Mouse (Mus musculus) midbrain, embryonic 12.5 days (tissue): ENCODE data around the gene Cacnb4. TPM values are rescaled to one million over a fixed set of nuclear protein-coding genes. Genes with fewer than 3 reads are reported as not detected.

Source experiments
- ATAC-seq: fragments of 200-750 bp; cut with Nextera tagmentation; 2 replicates; pipeline ENCODE4 v1.8.0; 2017; ENCODE audit warnings: low read depth, moderate TSS enrichment, moderate library complexity; ENCODE audit not compliant: low FRiP score
- H3K27ac ChIP-seq: fragments of 300-500 bp; sonication (generic); replicated peaks from 2 replicates; pipeline ENCODE4 v1.5.1; 2016; ENCODE audit warnings: mild to moderate bottlenecking
- H3K27me3 ChIP-seq: fragments of 300-500 bp; sonication (generic); 2 replicates; pipeline ENCODE4 v1.6.1; 2016; ENCODE audit warnings: mild to moderate bottlenecking
- H3K36me3 ChIP-seq: fragments of 300-500 bp; sonication (generic); 2 replicates; pipeline ENCODE4 v1.6.1; 2016
- H3K4me1 ChIP-seq: fragments of 300-500 bp; sonication (generic); 2 replicates; pipeline ENCODE4 v1.6.1; 2016
- H3K4me2 ChIP-seq: fragments of 300-500 bp; sonication (generic); replicated peaks from 2 replicates; pipeline ENCODE4 v1.6.1; 2016; ENCODE audit warnings: mild to moderate bottlenecking, moderate library complexity
- H3K4me3 ChIP-seq: fragments of 300-500 bp; sonication (generic); 2 replicates; pipeline ENCODE4 v1.5.1; 2016; ENCODE audit warnings: mild to moderate bottlenecking
- H3K9ac ChIP-seq: fragments of 300-500 bp; sonication (generic); replicated peaks from 2 replicates; pipeline ENCODE4 v1.6.1; 2016; ENCODE audit warnings: mild to moderate bottlenecking, moderate library complexity
- H3K9me3 ChIP-seq: fragments of 300-500 bp; sonication (generic); 2 replicates; pipeline ENCODE4 v1.6.1; 2016; ENCODE audit warnings: mild to moderate bottlenecking
- WGBS: fragments of 180-500 bp; shearing (Covaris S2); methylation state at CpG from one replicate; pipeline ENCODE4 v1.1.7; 2016; 5-methylcytosine and 5-hydroxymethylcytosine counted together
- polyA plus RNA-seq: library from polyadenylated mRNA; unstranded; fragments of >200 nt; fragmentation: Nextera tagmentation; extraction: Ambion mirVana; gene quantifications from 2 replicates; pipeline ENCODE4 v1.2.1, GENCODE M21; 2016

Gene Cacnb4
- polyA plus RNA-seq, result 5.0 and 7.4 TPM in 2 replicates

DNA sequence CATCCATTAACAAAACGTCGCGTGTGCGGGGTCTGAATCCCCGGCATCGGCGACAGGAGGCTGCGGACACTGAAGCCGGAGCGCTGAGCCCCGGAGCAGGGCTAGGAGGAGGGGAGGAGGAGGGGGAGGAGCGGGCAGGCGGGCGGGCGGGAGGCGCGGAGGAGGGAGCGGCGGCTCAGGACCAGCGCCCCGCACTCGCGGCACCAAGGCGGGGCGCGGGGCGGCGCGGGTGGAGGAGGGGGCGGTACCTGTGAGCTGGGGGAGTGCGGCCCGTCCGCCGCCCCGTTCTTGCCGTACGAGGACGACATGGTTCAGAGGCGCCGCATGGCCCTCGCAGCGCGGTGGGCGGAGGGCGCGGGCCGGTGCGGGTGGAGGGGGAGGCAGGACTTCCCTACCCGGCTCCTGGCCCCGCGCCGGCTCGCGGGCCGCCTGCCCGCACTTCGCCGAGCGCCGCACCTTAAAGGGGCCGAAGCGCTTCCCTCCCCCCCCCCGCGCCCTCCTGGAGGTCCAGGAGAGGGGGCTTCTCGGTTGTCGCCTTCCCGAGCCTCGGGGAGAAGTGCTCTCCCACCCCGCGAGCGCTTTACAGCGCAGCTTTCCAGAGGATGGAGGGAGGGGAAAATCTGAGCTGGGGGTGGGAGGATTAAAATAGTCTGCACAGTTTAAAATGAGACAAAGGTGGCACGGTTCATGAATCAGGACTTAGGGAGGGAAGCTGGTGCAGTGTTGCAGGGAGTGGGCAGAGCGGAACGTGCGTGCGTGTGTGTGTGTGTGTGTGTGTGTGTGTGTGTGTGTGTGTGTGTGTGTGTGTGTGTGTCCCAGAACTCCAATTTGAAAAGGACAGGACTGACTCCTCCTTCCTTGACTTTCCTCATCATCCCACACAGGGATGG, at the start of gene Cacnb4:
TSS of gene Cacnb4 (minus strand) at position 809 of the 890 bp plus-strand sequence.
- H3K4me2 ChIP-seq, result peak within 1 kb of the TSS; percentile 94
- WGBS, result 1% methylated on average over 39 of the region's 77 CpGs

DNA sequence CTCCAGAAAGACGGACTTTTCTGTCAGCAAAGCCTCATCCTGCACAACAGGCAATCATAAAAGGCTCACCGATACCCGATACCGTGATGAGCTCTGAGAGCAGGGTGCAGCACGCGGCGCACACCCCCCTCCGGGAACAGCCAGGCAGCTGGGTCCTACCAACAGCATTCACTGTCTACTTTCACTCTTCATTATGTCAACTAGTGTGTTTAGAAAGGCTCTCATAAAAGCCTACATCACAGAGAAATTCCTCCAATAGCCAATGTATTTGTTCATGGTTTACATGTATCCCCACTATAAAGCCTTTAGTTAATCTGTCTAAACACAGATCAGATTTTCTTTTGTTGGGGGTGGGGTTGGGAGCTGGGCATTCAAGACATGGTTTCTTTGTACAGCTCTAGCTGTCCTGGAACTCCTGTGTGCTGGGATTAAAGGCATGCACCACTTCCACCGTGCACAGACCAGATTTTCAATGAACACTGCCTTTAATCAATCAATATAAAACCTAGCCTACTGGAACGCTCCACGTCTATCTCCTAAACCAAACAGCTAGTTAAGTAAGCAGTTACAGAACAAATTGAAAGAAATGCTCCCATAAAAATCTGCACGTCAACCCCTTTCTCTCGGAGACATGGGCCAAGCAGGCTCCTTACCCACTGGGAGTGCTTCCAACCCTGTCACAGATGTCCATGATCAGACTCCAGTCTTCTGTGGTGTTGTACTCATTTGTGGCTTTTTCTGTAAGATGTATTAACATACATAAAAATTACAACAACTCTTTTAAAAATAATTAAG, 43.8 kb upstream of the Cacnb4 start:
- Histone ChIP-seq H3K4me3 (no peak overlapping the region), H3K36me3 (0 out of 2 replicates have a peak, but pooled peaks cover 2% of the 10 kb centered on the region), H3K27me3 (no peaks in the 10 kb centered on the region), H3K9me3 (no peaks in the 10 kb centered on the region), H3K9ac (no peak overlapping the region), H3K4me2 (peak overlapping the region; percentile 22), H3K4me1 (peaks cover 8% of the 10 kb centered on the region), H3K27ac (peak overlapping the region; percentile 39)
- WGBS, result 35% methylated on average over 13 of the region's 13 CpGs
- ATAC-seq, result peak; percentile 84

More for the DNA sequence above, at the start of gene Cacnb4:
- peak within 1 kb of the TSS; percentile 78 for H3K4me3 ChIP-seq
- peaks cover 11% of the 10 kb centered on the region for H3K4me1 ChIP-seq
- H3K27me3 ChIP-seq, result peaks cover 48% of the 10 kb centered on the region
- no peaks in the 10 kb centered on the region for H3K9me3 ChIP-seq
- peak within 1 kb of the TSS; percentile 71 for H3K9ac ChIP-seq
- no peaks in the 10 kb centered on the region for H3K36me3 ChIP-seq
- H3K27ac ChIP-seq, result 0 out of 2 replicates have a peak within 1 kb of the TSS, but pooled peaks have one; percentile 42
- ATAC-seq, result peak; percentile 90

DNA sequence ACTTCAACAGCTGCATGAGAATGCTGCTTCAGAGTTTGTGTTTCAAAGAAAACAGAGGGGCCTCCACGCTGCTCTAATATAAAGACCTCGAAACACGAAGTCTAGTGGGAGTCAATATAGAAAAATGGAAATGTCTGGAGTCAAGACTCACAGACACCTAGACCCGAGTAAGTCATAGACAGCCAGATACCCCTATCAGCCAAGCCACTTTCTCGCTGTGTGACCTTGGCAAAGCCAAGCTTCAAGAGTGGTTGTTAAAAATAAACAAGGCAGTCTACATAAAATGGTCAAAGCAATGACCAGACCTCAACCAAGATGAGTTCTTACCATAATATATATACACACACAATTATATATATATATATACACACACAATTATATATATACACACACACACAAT, 40.4 kb upstream of the Cacnb4 start:
- 92% methylated on average over 5 of the region's 5 CpGs for WGBS
- H3K27me3 ChIP-seq, result no peaks in the 10 kb centered on the region

DNA sequence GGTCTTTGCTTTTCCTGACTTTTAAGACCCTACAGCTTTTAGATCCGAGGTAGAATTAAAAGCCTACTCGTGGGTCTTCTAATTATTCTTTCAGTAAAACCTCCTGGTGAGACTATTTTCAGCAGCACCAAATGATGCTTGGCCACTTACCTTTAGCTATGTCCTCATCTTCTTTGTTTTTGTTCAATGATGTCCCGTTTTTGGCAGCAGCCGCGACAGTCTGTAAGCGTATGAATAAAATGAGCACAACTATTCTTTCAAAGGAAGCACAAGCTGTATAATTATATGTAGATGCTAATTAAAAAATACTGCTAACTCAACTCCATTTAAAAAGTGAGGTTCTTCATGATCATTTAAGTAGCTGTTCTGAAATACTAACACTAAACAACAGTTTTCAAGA, 38.9 kb upstream of the Cacnb4 start:
- Histone ChIP-seq H3K4me2 (no peak overlapping the region), H3K9me3 (no peaks in the 10 kb centered on the region), H3K4me1 (peaks cover 6% of the 10 kb centered on the region), H3K36me3 (peaks cover 28% of the 10 kb centered on the region), H3K4me3 (no peak overlapping the region), H3K27ac (no peak overlapping the region), H3K9ac (no peak overlapping the region), H3K27me3 (no peaks in the 10 kb centered on the region)
- 87% methylated on average over 6 of the region's 6 CpGs for WGBS
- no peak for ATAC-seq

More for the DNA sequence above, 40.4 kb upstream of the Cacnb4 start:
- no peak overlapping the region for H3K9ac ChIP-seq
- ATAC-seq, result no peak
- H3K4me2 ChIP-seq, result no peak overlapping the region
- peaks cover 8% of the 10 kb centered on the region for H3K4me1 ChIP-seq
- no peak overlapping the region for H3K27ac ChIP-seq
- H3K9me3 ChIP-seq, result no peaks in the 10 kb centered on the region
- no peak overlapping the region for H3K4me3 ChIP-seq
- peaks cover 28% of the 10 kb centered on the region for H3K36me3 ChIP-seq

DNA sequence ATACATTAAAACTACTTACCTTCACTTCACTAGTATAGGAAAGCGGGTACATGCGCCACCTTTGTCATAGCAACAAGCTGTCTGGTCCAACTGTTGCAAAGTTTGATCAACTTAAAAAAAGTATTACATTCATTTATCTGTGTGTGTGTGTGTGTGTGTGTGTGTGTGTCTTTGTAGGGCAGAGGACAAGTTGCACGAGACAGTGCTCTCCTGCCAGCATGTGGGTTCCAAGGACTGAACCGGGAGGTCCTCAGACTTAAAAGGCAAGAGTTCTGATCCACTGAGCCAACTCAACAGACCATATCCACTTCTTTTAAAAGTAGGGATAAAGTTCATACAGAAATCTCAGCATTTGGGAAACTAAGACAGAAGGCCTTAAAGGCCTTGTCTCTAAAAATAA, 37.5 kb upstream of the Cacnb4 start:
- Histone ChIP-seq H3K9ac (no peak overlapping the region), H3K4me3 (no peak overlapping the region), H3K9me3 (no peaks in the 10 kb centered on the region), H3K4me1 (no peaks in the 10 kb centered on the region), H3K4me2 (no peak overlapping the region), H3K27ac (no peak overlapping the region), H3K27me3 (no peaks in the 10 kb centered on the region), H3K36me3 (peaks cover 33% of the 10 kb centered on the region)
- no peak for ATAC-seq
- 93% methylated on average over 4 of the region's 4 CpGs for WGBS

DNA sequence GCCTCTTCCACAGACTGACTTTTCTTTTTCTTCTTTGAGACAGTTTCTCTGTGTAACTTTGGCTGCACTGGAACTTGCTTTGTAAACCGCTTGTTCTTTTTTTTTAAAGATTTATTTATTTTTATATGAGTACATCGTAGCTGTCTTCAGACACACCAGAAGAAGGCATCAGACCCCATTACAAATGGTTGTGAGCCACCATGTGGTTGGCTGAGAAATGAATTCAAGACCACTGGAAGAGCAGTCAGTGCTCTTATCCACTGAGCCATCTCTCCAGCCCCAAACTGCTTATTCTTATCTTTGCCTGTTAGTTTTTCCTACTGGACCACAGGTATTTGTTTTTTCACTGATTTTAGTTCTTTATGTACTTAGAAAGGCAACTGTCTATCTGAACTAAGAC, 34.2 kb upstream of the Cacnb4 start:
- Histone ChIP-seq H3K9me3 (no peaks in the 10 kb centered on the region), H3K27me3 (no peaks in the 10 kb centered on the region), H3K27ac (no peak overlapping the region), H3K9ac (no peak overlapping the region), H3K36me3 (peaks cover 42% of the 10 kb centered on the region), H3K4me1 (no peaks in the 10 kb centered on the region), H3K4me2 (no peak overlapping the region), H3K4me3 (no peak overlapping the region)
- WGBS, result 86% methylated on average over 2 of the region's 2 CpGs
- ATAC-seq, result no peak

DNA sequence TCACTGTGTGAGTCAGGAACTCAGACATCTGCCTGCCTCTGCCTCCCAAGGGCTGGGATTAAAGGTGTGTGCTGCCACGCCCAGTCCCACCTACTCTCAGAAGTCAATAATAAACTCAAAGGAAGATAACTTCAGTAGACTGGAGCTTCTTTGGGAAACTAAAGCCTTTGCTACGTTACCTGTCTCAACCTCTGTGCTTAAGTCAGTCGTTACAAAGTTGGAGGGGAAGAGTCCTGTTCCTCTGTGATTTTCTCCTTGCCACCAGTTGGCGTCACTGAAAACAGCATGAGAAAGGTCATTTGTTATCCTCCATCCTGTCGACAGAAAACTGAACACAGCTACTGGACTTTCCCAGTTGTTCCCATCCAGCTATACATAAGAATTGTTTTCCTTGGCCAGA, 32.8 kb upstream of the Cacnb4 start:
- no peaks in the 10 kb centered on the region for H3K27me3 ChIP-seq
- H3K4me1 ChIP-seq, result no peaks in the 10 kb centered on the region
- peaks cover 46% of the 10 kb centered on the region for H3K36me3 ChIP-seq
- no peak overlapping the region for H3K27ac ChIP-seq
- H3K4me2 ChIP-seq, result no peak overlapping the region
- ATAC-seq, result no peak
- H3K9ac ChIP-seq, result no peak overlapping the region
- no peaks in the 10 kb centered on the region for H3K9me3 ChIP-seq
- WGBS, result 95% methylated on average over 5 of the region's 5 CpGs
- no peak overlapping the region for H3K4me3 ChIP-seq

DNA sequence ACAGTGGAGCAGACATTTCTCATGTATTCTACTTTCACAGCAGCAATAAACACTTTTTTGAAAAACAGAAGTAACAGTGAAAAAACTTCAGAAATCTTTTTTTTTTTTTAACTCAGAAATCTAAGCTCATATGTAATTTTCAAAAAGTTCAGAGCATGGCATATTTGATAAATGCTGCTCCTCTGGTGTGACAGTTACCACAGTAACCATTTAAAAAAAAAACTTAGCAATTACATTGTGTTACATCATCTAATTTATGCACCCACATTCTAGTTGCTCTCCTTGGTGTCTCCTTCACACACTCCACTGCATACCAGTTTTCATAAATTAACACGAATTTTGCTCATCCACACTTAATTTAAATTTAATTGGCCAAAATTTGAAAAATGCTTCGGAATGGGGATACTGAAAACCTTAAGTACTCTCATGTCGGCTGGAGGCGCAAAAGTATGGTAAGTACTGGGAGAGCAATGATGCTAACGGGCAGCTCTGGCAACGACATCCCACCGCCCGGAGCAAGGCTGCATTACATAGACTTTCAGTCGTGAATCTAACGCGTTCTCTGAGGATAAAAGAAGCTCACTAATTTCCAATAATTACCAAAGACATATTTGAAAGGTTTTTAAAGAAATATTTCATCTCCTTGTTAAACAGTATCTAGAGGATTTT, 24.9 kb upstream of the Cacnb4 start:
- ATAC-seq, result no peak
- H3K4me2 ChIP-seq, result no peak overlapping the region
- no peaks in the 10 kb centered on the region for H3K27me3 ChIP-seq
- H3K4me1 ChIP-seq, result no peaks in the 10 kb centered on the region
- no peaks in the 10 kb centered on the region for H3K9me3 ChIP-seq
- peaks cover 30% of the 10 kb centered on the region for H3K36me3 ChIP-seq
- 93% methylated on average over 11 of the region's 11 CpGs for WGBS
- no peak overlapping the region for H3K9ac ChIP-seq
- no peak overlapping the region for H3K4me3 ChIP-seq
- no peak overlapping the region for H3K27ac ChIP-seq

DNA sequence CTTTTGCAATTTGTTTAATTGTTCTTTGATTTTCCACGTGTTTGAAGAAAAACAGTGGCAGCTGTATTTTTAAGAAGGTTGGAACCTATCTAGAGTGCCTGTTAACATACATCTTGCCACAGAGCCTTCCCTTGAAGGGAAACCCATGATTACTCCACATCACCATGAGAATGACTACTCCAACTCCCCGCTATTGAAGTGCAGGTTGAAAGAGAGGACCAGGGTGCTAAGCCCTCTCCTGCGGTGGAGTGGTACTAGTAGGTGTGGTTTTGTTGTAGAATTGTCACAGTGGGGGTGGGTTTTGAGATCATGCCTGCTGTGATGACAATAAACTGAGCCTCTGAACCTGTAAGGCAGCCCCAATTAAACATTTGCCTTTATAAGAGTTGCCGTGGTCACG, 23.7 kb upstream of the Cacnb4 start:
- Histone ChIP-seq H3K27me3 (no peaks in the 10 kb centered on the region), H3K4me2 (no peak overlapping the region), H3K4me1 (no peaks in the 10 kb centered on the region), H3K27ac (no peak overlapping the region), H3K4me3 (no peak overlapping the region), H3K36me3 (peaks cover 21% of the 10 kb centered on the region), H3K9ac (no peak overlapping the region), H3K9me3 (no peaks in the 10 kb centered on the region)
- ATAC-seq, result no peak
- WGBS, result 57% methylated on average over 5 of the region's 5 CpGs

DNA sequence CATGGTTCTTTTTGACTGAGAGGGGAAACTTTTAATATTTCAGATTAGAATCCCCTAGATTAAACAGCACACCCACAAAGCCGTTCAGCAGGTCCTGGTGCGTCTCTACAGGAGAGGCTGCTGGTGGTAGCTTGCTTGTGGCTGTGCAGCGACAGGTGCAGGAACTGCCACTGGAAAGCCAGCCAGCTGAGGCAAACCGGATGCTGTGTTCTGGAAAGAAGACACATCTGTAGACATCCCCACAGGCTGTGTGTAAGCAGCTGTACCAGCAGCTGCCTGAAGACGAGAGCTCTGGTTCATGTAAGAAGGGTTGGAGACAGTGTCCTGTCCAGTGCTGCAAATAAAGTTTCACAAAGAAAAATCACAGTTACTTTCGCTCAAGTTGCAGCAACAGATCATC, 18.0 kb upstream of the Cacnb4 start:
- Histone ChIP-seq H3K36me3 (peaks cover 15% of the 10 kb centered on the region), H3K9me3 (no peaks in the 10 kb centered on the region), H3K9ac (no peak overlapping the region), H3K4me3 (no peak overlapping the region), H3K27me3 (no peaks in the 10 kb centered on the region), H3K4me2 (no peak overlapping the region), H3K27ac (no peak overlapping the region), H3K4me1 (no peaks in the 10 kb centered on the region)
- 89% methylated on average over 6 of the region's 6 CpGs for WGBS
- ATAC-seq, result no peak

DNA sequence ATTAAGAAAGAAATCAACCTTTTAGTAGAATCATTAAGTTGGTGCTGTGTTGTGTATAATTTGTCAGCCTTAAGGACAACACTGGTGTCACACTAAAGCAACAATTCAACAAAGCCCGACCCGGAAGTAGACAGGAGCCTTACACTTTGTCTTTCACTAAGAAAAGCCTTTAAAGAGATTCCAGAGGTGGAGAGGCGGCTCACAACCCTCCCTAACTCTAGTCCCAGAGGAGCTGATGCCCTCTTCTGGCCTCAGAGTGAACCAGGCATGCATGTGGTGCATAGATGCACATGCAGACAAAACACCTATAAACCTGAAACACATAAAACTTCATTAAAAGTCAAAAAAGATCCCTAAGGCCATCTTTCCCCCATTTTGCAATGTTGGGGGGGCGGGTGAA, 15.1 kb upstream of the Cacnb4 start:
- ATAC-seq, result no peak
- Histone ChIP-seq H3K27me3 (no peaks in the 10 kb centered on the region), H3K4me2 (no peak overlapping the region), H3K4me1 (no peaks in the 10 kb centered on the region), H3K9ac (no peak overlapping the region), H3K36me3 (peaks cover 15% of the 10 kb centered on the region), H3K9me3 (no peaks in the 10 kb centered on the region), H3K4me3 (no peak overlapping the region), H3K27ac (no peak overlapping the region)
- WGBS, result 70% methylated on average over 4 of the region's 4 CpGs

DNA sequence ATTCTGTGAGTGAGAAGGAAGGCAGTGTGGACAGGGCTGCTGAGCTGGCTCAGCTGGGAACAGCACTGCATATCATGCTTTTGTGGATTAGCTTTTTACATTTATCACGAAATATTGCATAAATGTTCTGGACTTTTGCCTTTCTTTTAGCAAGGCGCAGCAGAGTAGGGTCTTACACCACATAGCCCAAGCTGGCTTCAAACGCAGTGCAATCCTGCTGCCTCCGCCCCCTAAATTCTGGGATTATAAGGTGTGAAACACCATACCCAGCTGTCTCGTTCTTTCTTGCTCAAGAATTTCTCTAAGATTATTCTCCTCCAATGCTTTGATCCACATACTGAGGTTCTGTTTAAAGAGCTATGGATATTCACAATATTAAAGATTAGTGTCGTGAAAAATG, 10.0 kb upstream of the Cacnb4 start:
- Histone ChIP-seq H3K4me2 (no peak overlapping the region), H3K4me1 (no peaks in the 10 kb centered on the region), H3K9ac (no peak overlapping the region), H3K27ac (no peak overlapping the region), H3K9me3 (no peaks in the 10 kb centered on the region), H3K4me3 (no peak overlapping the region), H3K36me3 (no peaks in the 10 kb centered on the region), H3K27me3 (no peaks in the 10 kb centered on the region)
- ATAC-seq, result no peak
- WGBS, result 83% methylated on average over 6 of the region's 6 CpGs
